Mouse (Mus musculus) brain, embryonic 14.5 days (tissue): Measurements from ENCODE around the gene Rif1.

Experiments used
- CTCF ChIP-seq: fragments of 200-500 bp; IDR thresholded peaks from 2 replicates; pipeline ENCODE4 v1.5.1; 2012; ENCODE audit warnings: inconsistent platforms, mild to moderate bottlenecking, moderate library complexity, borderline replicate concordance; ENCODE audit not compliant: insufficient read depth, insufficient read length; ENCODE audit errors: extremely low read depth
- POLR2A ChIP-seq: fragments of 200-500 bp; IDR thresholded peaks from 2 replicates; pipeline ENCODE4 v1.6.1; 2012; ENCODE audit warnings: mild to moderate bottlenecking, inconsistent platforms, borderline replicate concordance; ENCODE audit not compliant: poor library complexity, insufficient read depth, insufficient read length, severe bottlenecking; ENCODE audit errors: extremely low read depth

GRCm38 (mm10) chr2:52072491-52073140 is at the start of gene Rif1:
- TF ChIP-seq CTCF: no peak
- peak; percentile 48; the same call in 1 of the 2 replicates for TF ChIP-seq POLR2A
